Mouse (Mus musculus) liver, embryonic 14.5 days (tissue): ENCODE measurements around the gene Ighmbp2.

Experiments used
- CTCF ChIP-seq: IDR thresholded peaks from 2 replicates; pipeline ENCODE4 v1.5.1; 2016; ENCODE audit warnings: antibody characterized with exemption, low read depth, control low read depth
- EP300 ChIP-seq: IDR thresholded peaks from 2 replicates; pipeline ENCODE4 v1.6.1; 2016; ENCODE audit warnings: antibody characterized with exemption, low read depth

GRCm38 (mm10) chr19:3269803-3270202, 13.0 kb downstream of the Ighmbp2 start:
- TF ChIP-seq CTCF (no peak), EP300 (no peak)
